Mouse (Mus musculus): ENCODE data around the gene Hmcn2.

DNA sequence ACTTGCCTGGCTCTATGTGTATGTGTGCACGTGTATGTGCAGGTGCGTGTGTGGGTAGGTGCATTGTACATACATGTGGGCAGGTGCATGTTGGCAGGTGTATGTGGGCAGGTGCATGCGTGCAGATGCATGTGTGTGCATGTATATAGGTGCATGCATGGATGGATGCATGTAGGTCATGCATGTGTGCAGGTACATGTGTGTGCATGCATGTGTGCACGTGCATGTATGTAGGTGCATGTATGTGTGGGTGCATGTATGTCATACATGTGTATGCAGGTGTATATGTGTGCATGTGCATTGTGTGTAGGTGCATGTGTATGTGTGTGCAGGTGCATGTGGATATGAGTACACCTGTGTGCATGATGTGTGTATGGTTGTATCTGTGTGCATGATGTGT lies 135.7 kb downstream of the Hmcn2 start:
- no peak for TF ChIP-seq CTCF (IDR thresholded peaks at IDR 0.05; ENCODE audit: low read depth)
- no peak for TF ChIP-seq EP300 (optimal IDR thresholded peaks at IDR 0.05)
